Mouse (Mus musculus) right cerebral cortex, postnatal 25 days (tissue): ENCODE results near the gene Hoxd8.

Source experiments
- DNase-seq: peaks from one replicate; pipeline ENCODE4 v3.0.0; 2022

Hoxd8 gene

DNA sequence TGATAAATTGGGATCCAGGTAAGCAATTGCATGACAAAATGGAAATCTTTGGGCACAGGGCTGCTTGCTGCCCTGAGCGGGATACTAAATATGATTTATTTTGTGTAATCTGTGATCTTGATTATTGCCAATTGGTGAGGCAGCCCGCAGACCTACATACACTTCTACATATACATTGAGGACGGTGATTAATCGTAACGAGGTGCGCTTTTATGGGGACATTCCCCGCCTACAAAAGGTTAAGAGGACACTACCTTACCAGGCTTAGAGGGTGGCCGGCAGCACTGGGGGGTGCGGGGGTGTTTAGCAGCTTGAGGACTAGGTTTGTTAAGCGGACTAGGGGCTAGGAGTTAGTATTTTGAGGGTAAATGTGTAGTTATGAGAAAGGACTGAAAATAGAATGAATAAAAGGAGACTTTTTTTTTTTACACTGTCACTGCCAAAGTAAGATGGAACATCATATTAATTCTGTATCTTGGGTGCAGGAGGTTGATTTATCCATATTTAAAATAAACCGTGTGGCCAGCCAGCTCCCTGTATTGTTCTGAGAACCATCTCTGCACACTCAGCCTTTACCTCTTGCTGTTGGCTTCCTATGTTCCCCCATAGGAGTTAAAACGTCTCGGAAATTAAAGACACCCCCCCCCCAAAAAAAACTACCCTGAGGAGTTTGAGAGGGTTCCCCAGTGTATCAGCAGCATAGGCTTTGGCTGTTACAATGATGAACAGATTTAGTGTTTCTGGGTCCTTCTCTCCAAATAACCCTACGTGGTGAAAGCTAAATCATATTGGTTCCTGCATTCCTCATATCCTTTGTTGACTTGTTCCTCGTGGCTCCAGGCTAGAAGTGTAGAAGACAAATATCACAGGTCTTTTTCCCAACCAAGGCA, 32.5 kb downstream of the Hoxd8 start:
- no peak for DNase-seq

DNA sequence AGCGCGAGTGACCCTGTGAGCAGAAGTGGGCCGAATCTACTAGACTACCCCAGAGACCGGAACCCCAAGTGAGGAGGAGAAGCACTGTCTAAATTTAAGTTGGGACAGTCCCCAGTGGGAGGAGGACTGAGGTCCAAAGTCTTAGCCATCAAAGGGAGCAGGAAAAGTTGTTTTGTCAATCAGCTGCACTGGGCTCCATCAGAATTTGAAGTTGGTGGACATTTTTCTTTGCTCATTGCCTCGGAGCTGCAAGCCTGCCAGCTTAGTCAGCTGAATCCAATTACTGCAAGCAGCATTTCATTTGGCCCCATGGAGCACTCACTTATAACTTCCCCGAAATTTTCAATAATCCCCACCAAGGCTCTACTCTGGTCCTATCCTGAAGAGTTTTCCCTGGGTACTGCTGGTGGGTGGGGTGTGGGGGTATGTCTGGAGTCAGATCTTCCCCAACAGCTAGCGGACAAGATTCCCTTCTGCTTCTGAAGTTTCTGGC, 33.2 kb downstream of the Hoxd8 start:
- DNase-seq = peak; percentile 4

DNA sequence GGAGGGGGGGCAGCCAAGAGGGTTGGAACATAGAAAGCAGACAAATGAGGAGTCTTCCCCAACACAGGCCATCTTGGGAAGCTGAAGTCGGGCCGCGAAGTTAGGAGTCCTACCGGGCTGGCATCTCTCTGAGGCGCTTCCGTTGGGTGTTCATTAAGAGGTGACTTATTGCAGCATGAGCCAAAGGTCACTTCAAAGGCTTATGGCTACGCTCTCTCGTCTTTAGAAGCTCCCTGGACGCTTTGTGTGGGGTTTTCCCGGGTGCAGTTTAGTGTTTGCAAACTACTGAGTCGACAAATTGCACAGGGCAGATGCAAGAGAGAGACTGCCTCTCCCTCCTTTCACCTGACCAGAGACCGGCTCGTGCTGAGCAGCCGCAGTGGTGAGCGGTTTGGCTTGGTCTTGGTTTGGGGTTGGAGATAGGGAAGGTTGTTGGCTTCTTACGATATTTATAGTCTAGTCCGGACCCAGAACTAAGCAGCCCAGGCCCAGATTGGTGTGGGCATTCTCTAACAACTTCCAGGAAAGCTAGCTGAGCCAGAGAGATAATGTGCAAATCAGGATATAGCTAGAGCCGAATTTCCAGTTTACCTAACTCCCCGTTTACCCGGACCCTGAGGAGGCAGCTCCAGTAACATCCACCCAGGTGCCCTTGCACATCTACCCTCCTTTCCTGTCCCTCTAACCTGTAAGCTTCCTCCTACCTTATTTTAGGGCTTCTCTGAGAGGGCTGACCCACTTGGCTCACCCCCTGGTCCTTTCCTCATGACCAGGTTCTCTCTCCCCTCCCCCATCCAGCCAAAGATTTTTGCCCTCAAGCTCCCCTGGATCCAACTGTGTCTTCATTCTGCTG, 34.4 kb downstream of the Hoxd8 start:
- no peak for DNase-seq

DNA sequence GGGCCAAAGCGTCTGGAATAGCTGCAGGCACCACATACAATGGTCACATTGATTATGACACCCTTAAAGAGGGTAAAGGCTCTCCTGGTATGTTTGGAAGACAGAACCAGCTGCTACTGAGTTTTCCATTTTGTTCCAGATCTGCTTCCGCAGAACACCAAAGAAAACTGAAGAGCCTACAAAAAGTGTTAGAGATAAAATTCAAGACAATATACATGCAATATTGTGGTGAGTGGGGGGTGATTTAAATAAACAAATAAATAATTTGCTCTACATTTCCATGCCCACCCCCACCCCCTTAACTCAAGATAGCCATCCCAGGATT, 35.0 kb downstream of the Hoxd8 start:
- DNase-seq = no peak

DNA sequence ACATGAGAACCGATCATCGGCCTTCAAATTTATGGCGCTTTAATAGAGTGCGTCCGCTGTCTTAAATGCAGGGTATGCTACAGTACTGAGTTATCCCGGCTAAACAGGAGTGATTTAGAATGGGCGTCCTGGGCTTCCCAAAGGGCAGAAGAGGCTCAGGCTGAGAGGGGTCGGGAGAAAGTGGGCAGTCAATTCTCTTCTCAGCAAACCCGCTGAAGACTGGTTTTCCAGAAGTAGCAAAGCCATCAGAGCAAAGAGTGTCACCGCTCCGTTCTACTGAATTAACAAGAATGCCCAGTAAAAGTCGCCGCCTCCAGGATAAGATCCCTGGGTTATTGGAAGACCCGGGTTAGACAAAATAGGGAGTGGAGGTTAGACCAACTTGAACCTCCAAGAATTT, 35.5 kb downstream of the Hoxd8 start:
- DNase-seq = no peak

DNA sequence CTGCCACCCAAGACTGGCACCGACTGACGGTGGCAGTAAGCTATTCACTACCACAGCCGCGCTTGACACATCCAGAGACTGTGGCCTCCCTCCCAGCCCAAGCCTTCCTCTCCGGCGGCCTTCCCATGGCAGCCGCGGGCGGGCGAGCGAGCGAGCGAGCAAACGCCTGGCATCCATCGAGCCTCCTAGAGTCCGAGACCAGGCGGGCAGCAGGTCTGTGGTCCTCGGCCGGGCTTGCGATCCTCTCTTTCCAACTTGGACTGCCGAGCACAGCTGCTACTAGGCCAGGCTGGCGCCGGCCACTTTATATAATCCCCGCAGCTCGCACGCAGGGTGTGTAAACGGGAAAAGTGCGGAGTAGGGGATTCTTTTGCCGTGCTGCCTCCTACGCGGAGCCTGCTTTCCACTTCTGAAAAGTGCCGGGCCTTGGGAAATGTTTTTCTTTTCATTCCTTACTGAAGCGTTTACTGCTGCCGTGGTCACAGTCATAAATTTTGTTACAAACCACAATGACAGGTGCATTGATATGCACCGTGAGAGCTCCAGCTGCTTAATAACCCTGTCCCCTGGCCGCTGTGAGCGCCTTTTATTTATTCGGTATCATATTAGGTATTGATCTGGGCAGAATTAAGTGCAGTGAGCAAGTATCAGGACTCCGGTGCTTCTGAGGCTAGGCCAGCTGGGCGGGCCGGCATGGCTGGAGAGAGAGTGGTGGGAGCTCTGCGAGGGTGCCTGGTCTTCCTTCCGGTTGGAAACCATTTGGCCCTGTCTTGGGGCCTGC, 36.1 kb downstream of the Hoxd8 start:
- peak; percentile 12 for DNase-seq

DNA sequence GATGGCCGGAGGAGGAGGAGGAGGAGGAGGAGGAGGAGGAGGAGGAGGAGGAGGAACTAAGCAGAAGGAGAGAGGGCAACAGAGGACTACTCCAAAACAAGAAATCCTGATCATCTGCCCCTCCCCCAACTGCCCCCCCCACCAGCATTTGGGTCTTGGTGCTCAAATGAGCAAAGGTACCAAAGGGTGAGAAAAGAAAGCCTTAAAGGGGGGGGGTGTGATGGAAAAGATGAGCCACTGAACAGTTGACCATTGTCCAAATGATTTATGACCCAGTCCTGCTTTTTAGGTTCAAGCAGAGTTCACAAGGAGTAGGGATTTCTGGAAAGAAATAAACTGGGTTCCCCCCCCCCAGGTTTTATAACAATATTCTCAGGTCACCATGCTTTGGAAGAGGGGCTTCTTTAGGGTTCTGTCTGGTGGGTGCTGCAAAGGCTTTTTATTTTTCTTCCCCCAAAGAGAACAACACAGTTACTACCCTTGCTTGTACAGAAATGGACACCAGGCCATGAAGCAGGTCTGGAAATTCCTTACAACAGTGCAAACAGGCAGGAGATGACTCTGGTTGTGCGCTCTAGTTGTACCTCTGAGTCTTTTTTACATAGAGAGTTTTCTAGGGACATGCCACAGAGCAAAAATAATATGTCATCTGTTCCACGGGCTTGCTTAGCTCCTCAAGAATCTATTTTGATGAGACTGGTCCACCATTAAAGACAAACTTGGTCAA, 37.0 kb downstream of the Hoxd8 start:
- peak; percentile 1 for DNase-seq

DNA sequence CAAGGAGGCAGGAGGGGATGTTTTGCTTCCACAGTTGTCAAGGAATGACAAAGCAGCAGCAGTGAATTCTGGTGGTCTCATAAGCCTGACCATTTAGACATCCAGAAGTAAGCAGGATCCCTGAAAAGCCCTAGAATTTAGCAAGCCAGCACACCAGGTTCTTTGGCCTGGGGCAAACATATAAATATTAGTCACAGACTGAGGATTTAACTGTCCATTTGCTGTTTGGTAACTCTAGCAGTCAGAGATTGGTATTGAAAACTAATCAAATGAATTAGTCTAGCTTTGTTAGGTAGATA, 37.5 kb downstream of the Hoxd8 start:
- no peak for DNase-seq

DNA sequence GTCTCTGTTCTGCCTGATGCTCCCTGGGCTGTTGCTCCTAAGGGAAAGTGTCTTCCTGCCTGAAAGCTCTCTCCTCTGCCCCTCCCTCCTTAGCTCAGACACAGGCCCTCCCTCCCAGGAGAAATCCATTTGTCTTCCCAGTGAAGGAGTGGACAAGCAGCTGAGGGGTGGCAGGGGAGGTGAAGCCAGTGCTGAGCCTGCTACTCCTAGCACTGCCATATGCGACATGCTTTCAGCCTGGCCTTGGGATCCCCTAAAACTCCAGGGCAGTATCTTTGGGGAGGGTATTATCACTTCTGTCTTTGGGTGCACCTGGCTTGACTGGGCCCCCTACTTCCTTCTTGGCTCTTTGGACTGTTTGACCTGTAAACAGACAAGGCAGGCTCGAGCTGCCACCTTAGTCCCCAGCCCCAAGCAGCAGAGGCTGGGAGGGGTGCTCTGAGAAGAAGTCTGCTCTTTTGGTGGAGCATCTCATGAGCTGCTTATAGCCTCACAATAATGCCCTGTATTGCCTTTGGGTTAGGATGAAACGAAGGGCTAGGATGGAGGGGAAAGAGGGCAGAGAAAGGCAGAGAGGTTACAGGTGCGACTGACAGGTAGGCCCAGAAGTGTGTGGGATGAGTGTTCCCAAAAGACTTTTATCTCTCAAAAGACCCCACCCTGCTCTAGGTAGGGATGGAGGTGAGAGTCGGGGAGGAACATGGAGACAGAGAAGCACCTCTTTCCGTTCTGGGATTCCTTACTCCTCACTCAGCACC, 41.3 kb downstream of the Hoxd8 start:
- DNase-seq = no peak

DNA sequence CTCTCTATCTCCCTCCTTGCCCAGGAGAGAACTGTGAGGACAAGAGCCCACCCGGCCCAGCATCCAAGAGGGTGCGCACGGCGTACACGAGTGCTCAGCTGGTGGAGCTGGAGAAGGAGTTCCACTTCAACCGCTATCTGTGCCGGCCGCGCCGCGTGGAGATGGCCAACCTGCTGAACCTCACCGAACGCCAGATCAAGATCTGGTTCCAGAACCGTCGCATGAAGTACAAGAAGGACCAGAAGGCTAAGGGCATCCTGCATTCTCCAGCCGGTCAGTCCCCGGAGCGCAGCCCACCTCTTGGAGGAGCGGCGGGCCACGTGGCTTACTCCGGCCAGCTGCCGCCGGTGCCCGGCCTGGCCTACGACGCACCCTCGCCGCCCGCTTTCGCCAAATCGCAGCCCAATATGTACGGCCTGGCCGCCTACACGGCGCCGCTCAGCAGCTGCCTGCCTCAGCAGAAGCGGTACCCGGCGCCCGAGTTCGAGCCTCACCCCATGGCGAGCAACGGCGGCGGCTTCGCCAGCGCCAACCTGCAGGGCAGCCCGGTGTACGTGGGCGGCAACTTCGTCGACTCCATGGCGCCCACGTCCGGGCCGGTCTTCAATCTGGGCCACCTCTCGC, 42.0 kb downstream of the Hoxd8 start:
- no peak for DNase-seq

DNA sequence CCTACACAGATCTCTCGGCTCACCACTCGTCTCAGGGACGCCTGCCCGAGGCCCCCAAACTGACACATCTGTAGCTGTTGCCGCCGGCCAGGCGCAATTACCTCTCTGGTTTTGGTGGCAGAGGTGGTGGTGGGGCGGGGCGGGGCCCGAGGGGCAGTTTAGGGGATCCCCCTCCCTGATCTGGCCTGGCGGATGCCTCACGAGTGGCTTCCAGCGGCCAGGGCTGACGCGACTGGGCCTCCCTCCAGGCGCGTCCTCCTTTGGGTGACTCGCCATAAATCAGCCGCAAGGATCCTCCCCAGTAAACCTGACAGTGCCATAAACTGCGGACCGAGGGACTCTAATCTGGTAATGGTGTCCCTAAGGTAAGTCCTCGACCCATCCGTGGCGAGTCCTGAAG, 42.6 kb downstream of the Hoxd8 start:
- no peak for DNase-seq

DNA sequence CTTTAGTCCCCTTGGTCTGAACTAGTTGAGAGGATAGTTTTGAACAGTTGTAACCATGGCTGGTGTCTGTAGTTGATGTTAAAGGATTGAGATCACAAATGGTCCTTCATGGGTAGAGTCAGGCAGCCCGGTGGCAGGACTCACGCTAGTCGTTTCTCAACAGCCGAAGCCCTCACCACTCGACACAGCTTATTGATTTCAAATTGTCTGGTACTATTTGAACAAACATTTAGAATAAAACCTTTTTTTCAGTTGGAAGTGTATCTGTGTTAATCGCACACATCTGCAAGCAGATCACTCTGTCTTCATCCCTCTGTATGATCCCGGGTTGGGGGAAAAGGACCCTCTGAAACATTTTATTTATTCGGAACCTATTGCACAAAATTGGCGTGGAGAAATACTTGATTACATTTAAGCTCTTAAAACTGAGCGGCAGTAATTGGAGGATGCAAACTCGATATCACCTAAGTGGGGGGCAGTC, 43.3 kb downstream of the Hoxd8 start:
- no peak for DNase-seq

DNA sequence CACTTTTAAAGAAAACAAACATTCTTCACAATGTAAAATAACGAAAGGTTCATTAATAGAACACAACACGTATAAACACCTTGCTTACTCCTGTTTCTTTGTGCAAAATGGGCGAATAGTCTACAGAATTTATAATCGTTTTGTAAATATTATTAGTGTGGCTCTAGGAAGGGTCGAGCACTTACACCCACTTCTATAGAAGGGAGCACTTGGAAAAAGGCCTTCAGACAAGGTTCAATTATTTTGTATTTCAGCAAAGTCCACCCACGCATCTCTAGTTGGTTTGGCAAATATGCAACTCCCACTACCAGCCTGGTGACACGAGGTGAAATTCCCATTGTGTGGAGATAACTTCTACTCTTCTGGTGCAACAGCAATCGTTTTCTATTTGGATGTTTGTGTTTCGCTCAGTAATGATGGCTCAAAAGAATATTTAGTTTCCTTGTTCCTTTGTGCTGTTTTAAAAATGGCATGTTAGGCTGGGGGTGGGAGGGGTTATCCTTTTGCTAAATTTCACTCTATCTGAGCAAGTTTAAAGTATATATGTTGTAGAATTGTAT, 44.1 kb downstream of the Hoxd8 start:
- no peak for DNase-seq

DNA sequence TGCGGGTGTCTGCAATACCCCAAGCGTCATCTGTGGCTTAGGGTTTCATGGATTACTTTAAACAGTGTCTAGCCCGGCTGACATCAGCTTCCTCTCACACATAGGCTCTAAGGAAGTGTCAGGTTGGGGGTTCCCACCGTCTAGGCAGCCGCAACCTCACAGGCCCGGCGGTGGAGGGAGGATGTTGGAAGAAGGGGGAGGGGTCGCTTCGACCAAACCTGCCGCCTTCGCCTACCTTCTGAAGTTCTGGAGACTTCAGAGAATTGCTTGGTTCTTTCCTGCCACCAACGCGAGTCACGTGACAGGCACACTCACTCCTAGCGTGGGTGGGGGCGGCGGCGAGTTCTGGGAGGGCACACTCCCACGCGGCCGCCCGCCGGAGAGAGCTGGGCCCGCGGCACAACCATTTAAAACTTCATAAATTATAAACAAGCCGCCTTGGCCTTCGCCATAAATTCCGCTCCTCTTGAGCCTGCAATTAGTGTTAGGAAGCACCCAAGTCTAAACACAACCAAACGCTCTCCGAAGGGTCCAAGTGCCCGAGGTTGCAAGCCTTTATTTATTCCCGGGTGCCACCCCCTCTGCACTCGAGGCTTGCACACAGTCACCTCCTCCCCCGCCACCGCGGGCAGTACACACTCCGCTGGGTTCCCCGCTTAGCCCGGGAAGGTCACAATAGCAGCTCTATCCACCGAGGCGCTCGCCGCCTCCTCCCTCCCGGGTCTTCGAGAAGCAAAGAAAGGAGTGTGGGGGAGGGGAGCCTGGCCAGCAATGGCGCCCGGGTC, 45.1 kb downstream of the Hoxd8 start:
- DNase-seq = no peak

DNA sequence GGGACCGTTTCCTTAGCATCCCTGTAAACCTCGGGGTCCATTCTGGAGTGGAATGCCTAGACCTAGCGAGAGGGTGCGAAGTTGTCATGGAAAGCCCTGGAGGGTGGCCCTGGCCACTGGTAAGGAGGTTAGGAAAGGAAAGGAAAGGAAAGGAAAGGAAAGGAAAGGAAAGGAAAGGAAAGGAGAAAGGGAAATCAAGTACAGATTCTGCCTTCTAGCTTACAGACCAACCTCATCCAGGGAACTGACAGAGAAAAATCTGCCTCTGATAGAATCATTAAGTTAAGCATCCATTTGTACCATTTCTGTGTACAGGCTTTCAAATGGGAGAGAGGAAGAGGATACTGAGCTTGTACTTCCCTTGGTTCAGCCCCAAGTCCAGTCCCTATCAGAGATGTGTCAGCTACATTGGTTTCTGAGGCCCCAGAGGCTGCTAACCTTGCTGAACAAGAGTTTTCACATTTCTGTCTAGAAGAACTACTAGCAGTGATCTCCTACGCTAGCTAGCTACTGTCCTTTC, 46.4 kb downstream of the Hoxd8 start:
- no peak for DNase-seq

DNA sequence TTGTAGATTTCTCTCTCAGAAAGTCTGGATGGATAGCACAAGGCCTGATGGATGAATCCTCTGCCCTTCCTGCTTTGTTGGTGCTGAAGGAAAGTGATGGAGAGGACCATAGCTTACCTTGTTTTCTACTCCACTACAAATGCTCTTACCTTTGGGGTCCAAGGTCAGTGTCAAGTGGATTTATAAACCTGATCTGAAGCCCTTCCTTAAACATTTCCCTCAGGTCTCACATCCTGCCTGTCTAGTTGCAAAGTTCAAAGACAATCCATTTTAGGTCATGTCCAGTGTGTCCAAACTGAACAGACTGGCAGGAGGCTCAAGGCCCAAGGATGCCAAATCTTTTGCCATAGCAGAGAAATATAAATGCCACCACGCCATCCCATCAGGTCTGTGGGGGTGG, 47.4 kb downstream of the Hoxd8 start:
- DNase-seq = no peak

DNA sequence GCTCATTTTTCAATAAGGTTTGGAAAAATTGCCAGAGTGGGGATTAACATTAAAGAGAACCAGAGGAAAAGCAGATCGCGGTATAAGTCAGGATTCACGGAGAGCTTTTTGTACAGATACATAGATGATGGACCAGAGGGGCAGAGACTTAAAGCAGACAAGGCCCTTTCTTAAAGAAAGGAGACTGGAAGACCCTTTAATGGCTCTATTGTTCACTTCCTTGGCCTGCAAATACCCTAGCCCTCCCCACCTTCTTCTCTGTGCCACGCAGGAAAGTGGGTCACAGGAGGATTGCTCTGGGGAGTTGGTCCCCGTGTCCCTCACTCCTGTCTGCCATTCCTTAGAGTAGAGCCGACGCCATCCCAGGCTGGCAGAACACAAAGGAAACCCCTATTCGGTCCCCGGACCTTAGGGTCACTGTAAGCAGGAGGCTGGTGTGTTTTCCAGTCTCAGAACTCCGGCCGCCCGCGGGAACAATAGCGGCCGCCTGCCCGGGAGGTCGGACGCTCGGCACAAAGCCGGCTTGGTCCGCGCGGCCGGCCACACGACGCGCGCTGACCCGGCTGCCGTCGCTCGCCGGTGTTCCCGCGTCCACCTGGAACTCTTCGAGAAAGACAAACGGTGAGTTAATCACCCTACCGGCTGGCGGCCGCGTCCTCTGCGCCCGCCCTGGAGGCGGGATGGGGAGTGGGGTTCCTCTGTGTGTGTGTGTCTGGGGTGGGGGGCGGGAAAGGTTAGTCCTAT, 48.2 kb downstream of the Hoxd8 start:
- no peak for DNase-seq

DNA sequence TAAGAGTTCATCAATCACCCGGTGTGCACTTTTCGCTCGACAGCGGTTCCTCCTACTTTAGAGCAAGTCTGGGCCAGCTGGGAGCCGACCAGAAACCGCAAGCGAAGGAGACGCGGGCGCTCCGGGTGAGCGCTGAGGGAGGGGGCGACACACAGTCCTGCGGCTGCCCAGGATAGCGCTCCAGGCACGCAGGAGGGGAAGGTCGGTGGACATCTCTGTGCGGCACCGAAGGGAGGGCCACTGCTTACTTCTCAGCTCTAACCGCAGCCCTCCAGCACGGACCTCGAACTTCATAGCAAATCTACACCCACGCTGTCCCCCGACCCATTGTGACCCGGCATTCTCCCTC, 48.7 kb downstream of the Hoxd8 start:
- DNase-seq = no peak

DNA sequence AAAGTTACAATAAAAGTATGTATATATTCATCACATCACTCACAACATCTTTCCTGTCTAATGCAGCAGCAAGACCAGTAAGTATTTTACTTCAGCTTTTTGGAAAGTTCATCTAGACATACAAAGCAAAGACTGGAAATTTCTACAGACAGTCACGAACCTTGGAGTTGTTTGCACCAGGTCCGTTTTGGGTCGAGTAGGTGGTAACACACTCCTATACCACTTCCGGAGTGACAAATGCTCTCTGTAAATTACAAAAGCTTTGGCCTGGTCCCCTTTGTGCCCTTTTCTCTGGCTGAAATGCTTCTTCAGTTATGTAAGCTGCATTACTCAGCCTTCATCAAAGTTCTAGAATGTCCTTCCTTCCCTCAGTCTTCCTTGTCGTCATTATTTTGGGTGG, 49.3 kb downstream of the Hoxd8 start:
- DNase-seq = no peak
